Mouse (Mus musculus) myocyte (in vitro differentiated cells): ENCODE data around the gene Osbpl2. TPM values are rescaled to one million over a fixed set of nuclear protein-coding genes. Genes with fewer than 3 reads are reported as not detected.

Experiments used
- H3K27me3 ChIP-seq: one replicate; pipeline ENCODE4 v1.6.1; 2011; ENCODE audit not compliant: control insufficient read depth, insufficient read depth, insufficient read length
- H3K36me3 ChIP-seq: one replicate; pipeline ENCODE4 v1.6.1; 2011; ENCODE audit not compliant: control insufficient read depth, insufficient read depth
- H3K4me2 ChIP-seq: one replicate; pipeline ENCODE4 v1.6.1; 2011; ENCODE audit warnings: low read depth, control low read depth
- H3K4me3 ChIP-seq: one replicate; pipeline ENCODE4 v1.5.1; 2011; ENCODE audit warnings: mild to moderate bottlenecking, control low read depth, moderate library complexity
- H3K79me2 ChIP-seq: one replicate; pipeline ENCODE4 v1.6.1; 2011; ENCODE audit not compliant: control insufficient read depth, insufficient read depth
- H3ac ChIP-seq: one replicate; pipeline ENCODE4 v1.6.1; 2011; ENCODE audit not compliant: control insufficient read depth, insufficient read length
- CEBPB ChIP-seq: IDR thresholded peaks from 2 replicates; pipeline ENCODE4 v1.6.1; 2011; ENCODE audit warnings: mild to moderate bottlenecking, moderate library complexity; ENCODE audit not compliant: poor library complexity, insufficient read depth, severe bottlenecking
- E2F4 ChIP-seq: IDR thresholded peaks from one replicate; pipeline ENCODE4 v1.6.1; 2011; ENCODE audit warnings: mild to moderate bottlenecking, control low read depth, moderate library complexity; ENCODE audit not compliant: insufficient read depth
- MAX ChIP-seq: IDR thresholded peaks from one replicate; pipeline ENCODE4 v1.6.1; 2011; ENCODE audit warnings: low read depth, mild to moderate bottlenecking, control low read depth
- MYOD1 ChIP-seq, 3 experiments: IDR thresholded peaks; one replicate each; pipeline ENCODE4 v1.6.1; 2011; ENCODE audit warnings: control low read depth in 2 of 3, low read depth in 2 of 3, mild to moderate bottlenecking in 2 of 3, moderate library complexity in 1 of 3; ENCODE audit not compliant: insufficient read length in 2 of 3, control insufficient read depth in 1 of 3
- MYOG ChIP-seq, 3 experiments: IDR thresholded peaks; one replicate each; pipeline ENCODE4 v1.6.1; 2011; ENCODE audit warnings: control low read depth in 2 of 3, low read depth in 2 of 3, mild to moderate bottlenecking in 2 of 3; ENCODE audit not compliant: insufficient read length in 2 of 3, control insufficient read depth in 1 of 3, insufficient read depth in 1 of 3
- POLR2A ChIP-seq: IDR thresholded peaks from one replicate; pipeline ENCODE4 v1.6.1; 2011; ENCODE audit warnings: low read depth, mild to moderate bottlenecking, control low read depth, moderate library complexity; ENCODE audit not compliant: insufficient read length
- POLR2AphosphoS2 ChIP-seq: IDR thresholded peaks from one replicate; pipeline ENCODE4 v1.6.1; 2011; ENCODE audit warnings: low read depth, control low read depth; ENCODE audit not compliant: insufficient read length
- REST ChIP-seq: IDR thresholded peaks from one replicate; pipeline ENCODE4 v1.6.1; 2011; ENCODE audit warnings: mild to moderate bottlenecking, control low read depth, moderate library complexity; ENCODE audit not compliant: insufficient read depth, insufficient read length
- SRF ChIP-seq: IDR thresholded peaks from one replicate; pipeline ENCODE4 v1.6.1; 2011; ENCODE audit warnings: low read depth; ENCODE audit not compliant: control insufficient read depth, insufficient read length
- TCF12 ChIP-seq: IDR thresholded peaks from one replicate; pipeline ENCODE4 v1.6.1; 2011; ENCODE audit warnings: mild to moderate bottlenecking, control low read depth; ENCODE audit not compliant: poor library complexity, insufficient read depth, severe bottlenecking
- TCF3 ChIP-seq: IDR thresholded peaks from one replicate; pipeline ENCODE4 v1.6.1; 2011; ENCODE audit warnings: low read depth, control low read depth; ENCODE audit not compliant: insufficient read length
- USF1 ChIP-seq: IDR thresholded peaks from one replicate; pipeline ENCODE4 v1.6.1; 2011; ENCODE audit warnings: low read depth, mild to moderate bottlenecking, control low read depth, moderate library complexity
- polyA plus RNA-seq: library from polyadenylated mRNA; unstranded; fragments of >200 nt; fragmentation: generic; extraction: Trizol; gene quantifications from one replicate; pipeline ENCODE4 v1.2.1, GENCODE M21; 2012; ENCODE audit warnings: missing spikeins

Osbpl2 gene
- polyA plus RNA-seq, 1 experiment: 34.8 TPM

DNA sequence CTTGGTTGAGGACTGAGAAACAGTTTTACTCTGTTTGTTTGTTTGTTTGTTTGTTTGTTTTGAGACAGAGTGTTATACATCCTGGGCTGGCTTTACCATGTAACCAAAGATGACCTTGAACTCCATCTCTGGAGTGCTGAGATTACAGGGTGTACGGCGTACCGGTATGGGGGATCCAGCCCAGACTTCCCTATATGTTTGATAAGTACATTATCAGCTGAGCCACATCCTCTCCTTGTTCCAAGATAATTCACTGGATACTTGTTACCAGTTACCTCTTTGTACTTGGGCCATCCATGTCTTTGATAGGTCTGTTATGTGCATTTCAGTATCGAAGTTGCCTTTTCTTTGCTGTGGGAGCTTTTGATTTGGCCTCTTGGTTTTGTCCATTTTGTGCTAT lies 14.1 kb downstream of the Osbpl2 start:
- H3K4me2 ChIP-seq: no peak overlapping the region
- TF ChIP-seq POLR2A (no peak), REST (no peak), CEBPB (no peak), MYOG (IDR thresholded peaks at IDR 0.05; ENCODE audit: control insufficient read depth in 1 of 3, insufficient read depth in 1 of 3, insufficient read length in 2 of 3, low read depth in 2 of 3) (no peak), USF1 (no peak), SRF (no peak), MYOD1 (IDR thresholded peaks at IDR 0.05; ENCODE audit: control insufficient read depth in 1 of 3, insufficient read length in 2 of 3, low read depth in 2 of 3) (no peak), POLR2AphosphoS2 (no peak), TCF12 (no peak)
- no peaks in the 10 kb centered on the region for H3K27me3 ChIP-seq
- H3K79me2 ChIP-seq: peaks cover 34% of the 10 kb centered on the region
- H3K4me3 ChIP-seq: no peak overlapping the region
- peaks cover under 1% of the 10 kb centered on the region for H3K36me3 ChIP-seq
- H3ac ChIP-seq: no peak overlapping the region

- TF ChIP-seq POLR2AphosphoS2 (no peak), TCF12 (no peak), USF1 (no peak), MYOG (IDR thresholded peaks at IDR 0.05; ENCODE audit: control insufficient read depth in 1 of 3, insufficient read depth in 1 of 3, insufficient read length in 2 of 3, low read depth in 2 of 3) (no peak), SRF (no peak)
These were observed 14.8 kb downstream of the Osbpl2 start for GRCm38 (mm10) chr2:180133911-180134310.

GRCm38 (mm10) chr2:180135414-180135813 lies 16.3 kb downstream of the Osbpl2 start:
- H3K27me3 ChIP-seq: no peaks in the 10 kb centered on the region
- no peak overlapping the region for H3ac ChIP-seq
- no peak overlapping the region for H3K4me2 ChIP-seq
- H3K36me3 ChIP-seq: peaks cover 5% of the 10 kb centered on the region
- no peak overlapping the region for H3K4me3 ChIP-seq
- peaks cover 23% of the 10 kb centered on the region for H3K79me2 ChIP-seq
- no peak for TF ChIP-seq TCF3

More at GRCm38 (mm10) chr2:180133911-180134310, 14.8 kb downstream of the Osbpl2 start:
- Histone ChIP-seq H3ac (no peak overlapping the region), H3K4me2 (no peak overlapping the region), H3K4me3 (no peak overlapping the region), H3K79me2 (peaks cover 31% of the 10 kb centered on the region), H3K27me3 (no peaks in the 10 kb centered on the region), H3K36me3 (peaks cover 5% of the 10 kb centered on the region)

- TF ChIP-seq REST: no peak
- TF ChIP-seq E2F4: no peak
- no peak for TF ChIP-seq USF1
- no peak for TF ChIP-seq TCF3
- TF ChIP-seq MYOD1 (IDR thresholded peaks at IDR 0.05; ENCODE audit: control insufficient read depth in 1 of 3, insufficient read length in 2 of 3, low read depth in 2 of 3): no peak
- Histone ChIP-seq H3K27me3 (no peaks in the 10 kb centered on the region), H3K79me2 (no peaks in the 10 kb centered on the region), H3ac (no peak overlapping the region), H3K4me3 (no peak overlapping the region), H3K4me2 (no peak overlapping the region), H3K36me3 (peaks cover 38% of the 10 kb centered on the region)
These were observed 27.0 kb downstream of the Osbpl2 start for GRCm38 (mm10) chr2:180146091-180146490.

GRCm38 (mm10) chr2:180147379-180147778 lies 28.3 kb downstream of the Osbpl2 start:
- no peak overlapping the region for H3K4me2 ChIP-seq
- peaks cover 40% of the 10 kb centered on the region for H3K36me3 ChIP-seq
- H3ac ChIP-seq: no peak overlapping the region

More at GRCm38 (mm10) chr2:180147379-180147778, 28.3 kb downstream of the Osbpl2 start:
- no peaks in the 10 kb centered on the region for H3K79me2 ChIP-seq
- H3K4me3 ChIP-seq: no peak overlapping the region
- TF ChIP-seq CEBPB (no peak), E2F4 (no peak), MAX (no peak), MYOG (IDR thresholded peaks at IDR 0.05; ENCODE audit: control insufficient read depth in 1 of 3, insufficient read depth in 1 of 3, insufficient read length in 2 of 3, low read depth in 2 of 3) (no peak), TCF3 (no peak), MYOD1 (IDR thresholded peaks at IDR 0.05; ENCODE audit: control insufficient read depth in 1 of 3, insufficient read length in 2 of 3, low read depth in 2 of 3) (no peak), POLR2AphosphoS2 (no peak), SRF (no peak), REST (no peak), TCF12 (no peak), USF1 (no peak), POLR2A (no peak)
- no peaks in the 10 kb centered on the region for H3K27me3 ChIP-seq
